Mouse (Mus musculus): ENCODE results near the gene Myh9. TPM values are rescaled to one million over a fixed set of nuclear protein-coding genes. Genes with fewer than 3 reads are reported as not detected.

The Myh9 gene
- polyA plus RNA-seq (2014; fragmentation: Nextera tagmentation; extraction: Ambion mirVana), result 86.6 and 87.5 TPM in 2 replicates

DNA sequence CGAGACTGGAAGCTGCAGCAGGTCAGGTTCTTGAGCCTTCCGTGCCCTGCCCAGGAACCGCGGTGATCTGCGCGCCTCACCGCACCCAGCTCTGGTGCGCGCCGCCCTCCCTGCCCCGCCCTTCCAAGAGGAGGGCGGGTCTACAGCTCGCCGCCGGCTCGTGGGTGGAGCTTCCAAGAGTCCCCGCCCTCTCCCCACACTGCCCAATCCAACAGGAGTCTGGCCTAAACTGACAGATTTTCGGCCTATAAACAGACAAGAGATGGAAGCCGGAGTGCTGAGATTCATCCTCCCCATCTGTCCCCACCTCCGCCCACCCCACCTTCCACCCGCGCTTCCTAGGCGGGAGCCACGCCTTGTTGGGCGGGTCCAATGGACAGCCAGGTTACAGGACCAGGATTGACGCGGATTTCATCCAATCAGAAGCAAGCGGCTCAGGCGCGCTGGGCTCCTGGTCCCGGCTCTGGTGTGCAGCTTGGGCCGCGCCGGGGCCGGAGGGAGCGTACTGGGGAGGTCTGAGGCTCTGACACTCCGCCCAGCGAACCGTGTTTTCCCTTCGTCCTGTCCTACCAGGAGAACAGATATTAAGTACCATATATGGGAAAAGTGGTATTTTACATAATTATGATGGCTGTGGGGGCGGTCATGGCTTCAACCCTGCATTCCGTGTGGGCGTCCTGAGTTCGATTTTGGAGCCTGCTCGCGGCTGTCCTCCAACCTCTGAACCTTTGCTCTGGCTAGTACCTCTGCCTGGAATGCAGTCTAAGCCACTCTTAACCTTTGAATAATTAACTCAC lies at the start of gene Myh9:
Myh9 (minus strand) TSS at position 129 of the 797 bp plus-strand sequence.
- peak within 1 kb of the TSS; percentile 95 for H3K27ac ChIP-seq (ENCODE audit: low read depth)
- H3K4me3 ChIP-seq (ENCODE audit: low read depth, low read length), result peak within 1 kb of the TSS; percentile 96
- no peaks in the 10 kb centered on the region for H3K9me3 ChIP-seq (ENCODE audit: low read depth, low read length)
- H3K36me3 ChIP-seq (ENCODE audit: insufficient read depth), result no peaks in the 10 kb centered on the region
- TF ChIP-seq CTCF (IDR thresholded peaks at IDR 0.05; ENCODE audit: low read depth), result no peak
- H3K9ac ChIP-seq, result peak within 1 kb of the TSS; percentile 92
- DNase-seq (peak; percentile 100), ATAC-seq (ENCODE audit: insufficient read depth) (peak; percentile 97)
- H3K27me3 ChIP-seq (ENCODE audit: insufficient read depth, low read length), result no peaks in the 10 kb centered on the region
- under 1% methylated on average over 44 of the region's 46 CpGs for WGBS
- peaks cover 21% of the 10 kb centered on the region for H3K4me1 ChIP-seq (ENCODE audit: insufficient read depth)
- H3K4me2 ChIP-seq, result peak within 1 kb of the TSS; percentile 92

DNA sequence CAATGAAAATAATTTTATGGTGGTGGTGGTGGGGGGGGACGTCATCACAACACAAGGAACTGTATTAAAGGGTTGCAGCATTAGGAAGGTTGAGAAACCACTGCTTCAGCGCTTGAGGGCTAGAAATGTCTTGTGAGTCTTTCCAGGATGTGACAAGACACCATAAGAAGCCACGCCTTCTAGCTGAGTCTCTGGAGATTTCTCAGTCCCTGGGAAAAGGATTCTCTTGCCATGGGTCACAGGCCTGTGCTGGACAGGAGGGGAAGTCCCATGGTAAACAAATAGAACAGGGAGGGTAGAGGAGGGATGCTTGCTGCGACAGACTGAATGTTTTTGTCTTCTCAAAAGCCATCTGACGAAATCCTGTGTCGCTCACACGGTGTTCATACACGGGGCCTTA lies 49.8 kb upstream of the Myh9 start:
- peak; percentile 65 for DNase-seq
- H3K27ac ChIP-seq (ENCODE audit: low read depth), result no peak overlapping the region
- WGBS, result 59% methylated on average over 8 of the region's 8 CpGs

DNA sequence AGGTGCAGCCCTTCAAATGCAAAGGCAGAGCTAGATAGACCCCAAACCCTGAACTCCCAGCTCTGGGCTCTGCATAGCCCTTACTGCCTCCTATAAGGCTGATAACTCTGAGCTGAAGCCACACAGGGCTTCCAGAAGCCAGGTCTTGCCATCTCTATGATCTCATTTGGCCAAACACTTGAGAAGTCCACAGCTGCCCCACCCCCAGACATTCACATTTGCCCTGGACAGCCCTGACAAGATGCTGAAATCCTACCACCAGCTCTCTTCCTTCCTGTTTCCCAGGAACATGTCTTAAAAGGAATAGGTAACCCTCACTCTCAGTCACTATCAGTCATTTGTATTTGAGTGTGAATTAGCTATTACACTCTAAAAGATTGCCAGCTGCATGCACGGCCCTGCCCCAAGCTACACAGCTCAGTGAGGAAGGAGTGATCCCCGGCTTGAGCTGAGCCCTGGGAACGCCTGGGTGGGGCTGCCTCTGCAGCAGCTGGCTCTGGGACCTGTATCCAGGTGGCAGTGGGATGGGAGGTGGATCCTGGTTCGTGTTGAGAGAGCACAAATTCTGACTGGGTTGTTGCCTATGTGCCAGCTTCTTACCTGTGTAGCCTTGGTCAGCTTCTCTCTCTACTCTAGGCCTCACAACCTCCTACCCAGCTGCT lies 47.9 kb upstream of the Myh9 start:
- H3K27me3 ChIP-seq (ENCODE audit: insufficient read depth, low read length), result no peaks in the 10 kb centered on the region
- DNase-seq (peak; percentile 24), ATAC-seq (ENCODE audit: insufficient read depth) (no peak)
- no peak overlapping the region; the same call in none of the 2 replicates for H3K27ac ChIP-seq (ENCODE audit: low read depth)
- no peak overlapping the region for H3K4me2 ChIP-seq
- no peaks in the 10 kb centered on the region for H3K9me3 ChIP-seq (ENCODE audit: low read depth, low read length)
- 31% methylated on average over 4 of the region's 4 CpGs for WGBS
- no peak overlapping the region for H3K4me3 ChIP-seq (ENCODE audit: low read depth, low read length)
- no peaks in the 10 kb centered on the region for H3K4me1 ChIP-seq (ENCODE audit: insufficient read depth)
- no peak for TF ChIP-seq CTCF (IDR thresholded peaks at IDR 0.05; ENCODE audit: low read depth)
- no peak overlapping the region for H3K9ac ChIP-seq
- H3K36me3 ChIP-seq (ENCODE audit: insufficient read depth), result no peaks in the 10 kb centered on the region

More for the DNA sequence above, 49.8 kb upstream of the Myh9 start:
- H3K9me3 ChIP-seq (ENCODE audit: low read depth, low read length), result no peaks in the 10 kb centered on the region
- no peak overlapping the region for H3K4me3 ChIP-seq (ENCODE audit: low read depth, low read length)
- H3K4me1 ChIP-seq (ENCODE audit: insufficient read depth), result no peaks in the 10 kb centered on the region
- no peak overlapping the region for H3K4me2 ChIP-seq
- H3K36me3 ChIP-seq (ENCODE audit: insufficient read depth), result no peaks in the 10 kb centered on the region
- ATAC-seq (ENCODE audit: insufficient read depth), result peak; percentile 35; the same call in 1 of the 2 replicates
- no peak overlapping the region for H3K9ac ChIP-seq
- H3K27me3 ChIP-seq (ENCODE audit: insufficient read depth, low read length), result no peaks in the 10 kb centered on the region
- no peak for TF ChIP-seq CTCF (IDR thresholded peaks at IDR 0.05; ENCODE audit: low read depth)

DNA sequence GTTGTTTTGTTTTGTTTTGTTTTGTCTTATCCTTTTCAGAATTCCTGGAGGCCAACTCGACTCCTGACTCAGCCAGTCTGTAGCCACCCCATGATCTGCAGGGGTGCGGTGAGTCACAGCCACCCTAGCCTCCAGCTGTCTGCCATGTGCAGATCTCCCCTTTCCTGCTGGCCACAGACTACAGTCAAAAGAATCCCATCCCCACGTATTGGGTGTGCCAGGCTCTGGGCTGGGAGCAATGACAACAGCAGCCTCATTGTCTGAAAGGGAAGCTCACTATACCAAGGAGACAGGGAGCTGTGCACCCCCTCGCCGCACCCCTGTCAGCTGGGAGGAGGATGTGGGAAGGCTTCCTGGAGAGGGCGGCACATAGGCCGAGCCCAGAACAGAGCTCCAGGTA lies 46.3 kb upstream of the Myh9 start:
- Histone ChIP-seq H3K27ac (ENCODE audit: low read depth) (no peak overlapping the region), H3K36me3 (ENCODE audit: insufficient read depth) (no peaks in the 10 kb centered on the region), H3K4me2 (no peak overlapping the region), H3K4me1 (ENCODE audit: insufficient read depth) (peaks cover 7% of the 10 kb centered on the region; the same call in 1 of the 2 replicates), H3K27me3 (ENCODE audit: insufficient read depth, low read length) (no peaks in the 10 kb centered on the region), H3K4me3 (ENCODE audit: low read depth, low read length) (no peak overlapping the region), H3K9ac (no peak overlapping the region), H3K9me3 (ENCODE audit: low read depth, low read length) (no peaks in the 10 kb centered on the region)
- TF ChIP-seq CTCF (IDR thresholded peaks at IDR 0.05; ENCODE audit: low read depth), result no peak
- ATAC-seq (ENCODE audit: insufficient read depth), result no peak
- 65% methylated on average over 7 of the region's 7 CpGs for WGBS
- no peak for DNase-seq

DNA sequence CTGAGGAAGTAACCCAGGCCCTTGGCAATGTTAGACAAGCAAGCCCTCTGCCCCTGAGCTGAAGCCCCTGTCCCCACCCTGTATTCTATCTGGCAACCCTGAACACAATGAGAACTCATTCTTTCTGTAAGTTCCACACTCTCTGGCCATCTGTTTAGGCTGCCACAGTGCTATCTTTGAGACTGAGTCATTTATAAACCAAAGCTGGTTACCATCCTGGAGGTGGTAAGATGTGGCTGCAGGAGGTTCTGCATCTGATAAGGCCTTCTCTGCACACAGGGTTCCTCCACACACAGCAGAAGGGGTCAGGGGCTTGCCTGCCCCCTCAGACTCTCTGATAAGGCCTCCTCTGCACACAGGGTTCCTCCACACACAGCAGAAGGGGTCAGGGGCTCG lies 45.1 kb upstream of the Myh9 start:
- Histone ChIP-seq H3K27ac (ENCODE audit: low read depth) (peak overlapping the region; percentile 36; the same call in 1 of the 2 replicates), H3K4me2 (no peak overlapping the region), H3K9me3 (ENCODE audit: low read depth, low read length) (no peaks in the 10 kb centered on the region), H3K36me3 (ENCODE audit: insufficient read depth) (no peaks in the 10 kb centered on the region), H3K9ac (no peak overlapping the region), H3K27me3 (ENCODE audit: insufficient read depth, low read length) (no peaks in the 10 kb centered on the region), H3K4me1 (ENCODE audit: insufficient read depth) (peaks cover 17% of the 10 kb centered on the region), H3K4me3 (ENCODE audit: low read depth, low read length) (no peak overlapping the region)
- no peak for ATAC-seq (ENCODE audit: insufficient read depth)
- 38% methylated on average over 1 of the region's 1 CpGs for WGBS
- DNase-seq, result no peak
- TF ChIP-seq CTCF (IDR thresholded peaks at IDR 0.05; ENCODE audit: low read depth), result no peak

DNA sequence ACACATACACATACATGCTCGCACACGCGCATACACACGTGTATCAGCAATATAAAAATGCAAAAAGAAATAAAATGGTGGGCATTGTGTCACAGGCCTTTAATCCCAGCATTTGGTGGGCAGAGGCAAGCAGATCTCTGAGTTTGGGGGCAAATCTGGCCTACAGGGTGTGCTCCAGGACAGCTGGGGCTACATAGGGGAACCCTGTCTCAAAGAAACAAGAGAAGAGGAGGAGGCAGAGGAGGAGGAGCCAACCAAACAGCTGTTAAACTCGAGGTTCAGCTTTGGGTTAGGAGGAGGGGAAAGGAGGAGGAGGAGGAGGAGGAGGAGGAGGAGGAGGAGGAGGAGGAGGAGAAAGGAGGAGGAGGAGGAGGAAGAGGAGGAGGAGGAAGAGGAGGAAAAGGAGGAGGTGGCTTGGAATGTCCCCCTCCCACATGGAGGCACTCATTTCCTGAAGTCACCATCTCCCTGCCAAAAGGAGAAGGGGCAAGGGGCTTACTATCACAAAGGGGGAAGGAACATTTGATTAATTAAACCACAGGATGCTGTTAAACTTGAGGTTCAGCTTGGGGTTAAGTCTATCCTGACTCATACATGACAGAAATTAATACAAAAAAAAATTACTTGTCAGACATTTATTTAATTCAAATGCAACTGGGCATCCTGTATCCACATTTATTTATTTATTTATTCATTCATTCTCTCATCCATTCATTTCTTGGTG lies 44.6 kb upstream of the Myh9 start:
- DNase-seq (no peak), ATAC-seq (ENCODE audit: insufficient read depth) (no peak)
- Histone ChIP-seq H3K4me3 (ENCODE audit: low read depth, low read length) (no peak overlapping the region), H3K4me1 (ENCODE audit: insufficient read depth) (peaks cover 18% of the 10 kb centered on the region), H3K27me3 (ENCODE audit: insufficient read depth, low read length) (no peaks in the 10 kb centered on the region), H3K27ac (ENCODE audit: low read depth) (no peak overlapping the region), H3K9me3 (ENCODE audit: low read depth, low read length) (no peaks in the 10 kb centered on the region), H3K4me2 (no peak overlapping the region), H3K36me3 (ENCODE audit: insufficient read depth) (no peaks in the 10 kb centered on the region), H3K9ac (no peak overlapping the region)
- WGBS, result 74% methylated on average over 5 of the region's 5 CpGs
- TF ChIP-seq CTCF (IDR thresholded peaks at IDR 0.05; ENCODE audit: low read depth), result no peak

DNA sequence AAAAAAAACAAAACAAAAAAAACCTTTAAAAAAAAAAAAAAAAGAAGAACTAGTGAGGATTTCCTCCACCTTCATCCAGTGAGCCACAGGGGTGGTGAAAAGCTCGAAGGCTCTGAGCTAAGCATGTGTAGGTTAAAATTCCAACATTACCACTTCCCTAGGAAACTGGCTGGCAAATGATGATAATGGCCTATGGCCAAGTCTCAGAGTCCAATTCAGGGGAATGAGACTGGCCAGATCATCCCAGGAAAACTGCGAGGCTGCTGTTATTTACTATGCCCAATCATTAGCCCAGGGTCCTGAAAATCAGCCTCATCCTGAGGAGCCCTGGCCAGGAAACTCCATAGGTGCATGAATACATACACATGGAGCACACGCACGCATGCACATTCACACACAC lies 44.0 kb upstream of the Myh9 start:
- no peak overlapping the region for H3K27ac ChIP-seq (ENCODE audit: low read depth)
- ATAC-seq (ENCODE audit: insufficient read depth) (no peak), DNase-seq (no peak)
- peaks cover 18% of the 10 kb centered on the region for H3K4me1 ChIP-seq (ENCODE audit: insufficient read depth)
- no peak for TF ChIP-seq CTCF (IDR thresholded peaks at IDR 0.05; ENCODE audit: low read depth)
- H3K36me3 ChIP-seq (ENCODE audit: insufficient read depth), result no peaks in the 10 kb centered on the region
- H3K27me3 ChIP-seq (ENCODE audit: insufficient read depth, low read length), result no peaks in the 10 kb centered on the region
- no peak overlapping the region for H3K4me3 ChIP-seq (ENCODE audit: low read depth, low read length)
- 80% methylated on average over 4 of the region's 4 CpGs for WGBS
- H3K4me2 ChIP-seq, result no peak overlapping the region
- H3K9me3 ChIP-seq (ENCODE audit: low read depth, low read length), result no peaks in the 10 kb centered on the region
- no peak overlapping the region for H3K9ac ChIP-seq

Data from lung, embryonic 14.5 days (tissue).